Mouse (Mus musculus): ENCODE results near the gene Aftph. TPM values are rescaled to one million over a fixed set of nuclear protein-coding genes. Genes with fewer than 3 reads are reported as not detected.

Aftph gene
- polyA plus RNA-seq (2014; fragmentation: Illumina TruSeq; extraction: RNeasy Lipid Tissue Mini Kit (QIAGEN cat#74804); ENCODE audit: low read depth, low replicate concordance), result 23.2 TPM

GRCm38 (mm10) chr11:20741201-20742100, at the start of gene Aftph:
Gene Aftph, minus strand, starts transcription at chr11:20741589.

Other genes with a start within 250 kb of the Aftph start
- 13.1 TPM for gene Sertad2, start 198.3 kb downstream of the Aftph start, polyA plus RNA-seq (2014; fragmentation: Illumina TruSeq; extraction: RNeasy Lipid Tissue Mini Kit (QIAGEN cat#74804); ENCODE audit: low read depth, low replicate concordance)
- gene Lgalsl, start 89.5 kb upstream of the Aftph start, polyA plus RNA-seq (2014; fragmentation: Illumina TruSeq; extraction: RNeasy Lipid Tissue Mini Kit (QIAGEN cat#74804); ENCODE audit: low read depth, low replicate concordance), result 27.3 TPM